Mouse (Mus musculus) megakaryocyte, embryonic 14.5 days (primary cell): ENCODE measurements at regions not wholly inside any gene's neighbourhood (a gene's known extent, or its start where the extent isn't known, plus 50 kb on each side); places are given as distances from the start of the nearest gene placed in this dataset.
"Not testable (repeated sequence)": the region's sequence is repeated elsewhere in the genome, so short reads cannot be mapped to it uniquely, and the experiment has no call there.

Source experiments
- FLI1 ChIP-seq: IDR thresholded peaks from 2 replicates; pipeline ENCODE4 v1.6.1; 2012; ENCODE audit warnings: low read length, inconsistent platforms, mixed read lengths
- GATA1 ChIP-seq: IDR thresholded peaks from 3 replicates; pipeline ENCODE4 v1.6.1; 2012; ENCODE audit warnings: mixed read lengths, low read length, inconsistent platforms, borderline replicate concordance

GRCm38 (mm10) chr10:84308746-84309145 lies 131.7 kb downstream of the Nuak1 start:
- TF ChIP-seq FLI1, GATA1: not testable (repeated sequence)
